Mouse (Mus musculus) hindbrain, embryonic 11.5 days (tissue): ENCODE measurements around the gene Sigmar1. TPM values are rescaled to one million over a fixed set of nuclear protein-coding genes. Genes with fewer than 3 reads are reported as not detected.
"Not testable (repeated sequence)": the region's sequence is repeated elsewhere in the genome, so short reads cannot be mapped to it uniquely, and the experiment has no call there.

Experiments
- ATAC-seq: fragments of 200-750 bp; cut with Nextera tagmentation; 2 replicates; pipeline ENCODE4 v1.8.0; 2017; ENCODE audit warnings: mild to moderate bottlenecking, moderate TSS enrichment, moderate library complexity; ENCODE audit not compliant: low FRiP score
- DNase-seq: peaks from one replicate; pipeline ENCODE4 v3.0.0-alpha.2; 2015; ENCODE audit warnings: low spot score
- H3K27ac ChIP-seq: fragments of 300-500 bp; sonication (generic); 2 replicates; pipeline ENCODE4 v1.5.1; 2014; ENCODE audit warnings: mild to moderate bottlenecking, low read depth, low read length
- H3K27me3 ChIP-seq: fragments of 300-500 bp; sonication (generic); 2 replicates; pipeline ENCODE4 v1.6.1; 2014; ENCODE audit warnings: mild to moderate bottlenecking, low read length, moderate library complexity, mixed read lengths; ENCODE audit not compliant: control insufficient read depth, insufficient read depth
- H3K36me3 ChIP-seq: fragments of 300-500 bp; sonication (generic); 2 replicates; pipeline ENCODE4 v1.6.1; 2014; ENCODE audit warnings: mild to moderate bottlenecking, low read length, moderate library complexity, mixed read lengths; ENCODE audit not compliant: control insufficient read depth, insufficient read depth
- H3K4me1 ChIP-seq: fragments of 300-500 bp; sonication (generic); replicated peaks from 2 replicates; pipeline ENCODE4 v1.6.1; 2014; ENCODE audit warnings: low read length, mixed read lengths; ENCODE audit not compliant: control insufficient read depth, insufficient read depth
- H3K4me2 ChIP-seq: fragments of 300-500 bp; sonication (generic); replicated peaks from 2 replicates; pipeline ENCODE4 v1.6.1; 2014; ENCODE audit warnings: mild to moderate bottlenecking, low read depth, low read length
- H3K4me3 ChIP-seq: fragments of 300-500 bp; sonication (generic); 2 replicates; pipeline ENCODE4 v1.5.1; 2014; ENCODE audit warnings: low read depth, low read length
- H3K9ac ChIP-seq: fragments of 300-500 bp; sonication (generic); 2 replicates; pipeline ENCODE4 v1.6.1; 2014; ENCODE audit warnings: low read depth, low read length
- H3K9me3 ChIP-seq: fragments of 300-500 bp; sonication (generic); 2 replicates; pipeline ENCODE4 v1.6.1; 2016; ENCODE audit warnings: low read length; ENCODE audit not compliant: control insufficient read depth
- WGBS: fragments of 180-500 bp; shearing (Covaris S2); extraction: QIAGEN DNeasy Blood & Tissue Kit; methylation state at CpG from one replicate; pipeline ENCODE4 v1.1.7; 2014; 5-methylcytosine and 5-hydroxymethylcytosine counted together
- polyA plus RNA-seq: library from polyadenylated mRNA; unstranded; fragments of >200 nt; fragmentation: Nextera tagmentation; extraction: Ambion mirVana; gene quantifications from 2 replicates; pipeline ENCODE4 v1.2.1, GENCODE M21; 2014

Sigmar1 gene
- polyA plus RNA-seq, 1 experiment from 2014 or later: 71.5 TPM

DNA sequence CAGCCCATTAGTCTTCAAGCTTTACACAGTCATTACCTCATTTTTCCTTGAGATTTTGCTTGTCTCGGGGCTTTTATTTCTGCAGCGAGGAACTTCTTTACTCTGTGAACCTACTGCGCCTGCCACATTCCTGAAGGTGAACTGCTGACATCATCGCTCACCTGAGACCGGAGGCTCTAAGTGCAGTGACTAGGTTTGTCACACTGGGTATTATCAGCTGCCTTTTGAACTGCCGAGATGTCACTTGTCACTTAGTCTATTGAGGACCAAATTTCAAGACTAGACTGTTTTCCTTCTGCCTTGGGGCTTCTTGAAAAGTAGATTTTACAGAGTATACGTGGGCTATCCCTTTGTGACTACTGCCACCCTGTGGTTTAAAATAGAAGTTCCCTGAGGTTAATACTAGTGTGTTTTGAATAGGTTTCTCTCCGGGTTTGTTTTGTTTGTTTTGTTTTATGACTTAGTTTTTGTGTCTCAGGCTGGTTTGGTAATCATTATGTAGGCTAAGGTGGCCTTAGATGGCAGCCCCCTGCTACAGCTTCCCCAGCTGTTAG, 47.7 kb downstream of the Sigmar1 start:
- H3K9ac ChIP-seq: no peak overlapping the region; the same call in 1 of the 2 replicates
- DNase-seq (peak; percentile 80), ATAC-seq (no peak)
- H3K4me3 ChIP-seq: no peak overlapping the region
- H3K27me3 ChIP-seq: no peaks in the 10 kb centered on the region
- H3K4me2 ChIP-seq: no peak overlapping the region
- peaks cover 25% of the 10 kb centered on the region for H3K4me1 ChIP-seq
- no peak overlapping the region for H3K27ac ChIP-seq
- H3K36me3 ChIP-seq: no peaks in the 10 kb centered on the region
- 43% methylated on average over 8 of the region's 8 CpGs for WGBS
- H3K9me3 ChIP-seq: no peaks in the 10 kb centered on the region

DNA sequence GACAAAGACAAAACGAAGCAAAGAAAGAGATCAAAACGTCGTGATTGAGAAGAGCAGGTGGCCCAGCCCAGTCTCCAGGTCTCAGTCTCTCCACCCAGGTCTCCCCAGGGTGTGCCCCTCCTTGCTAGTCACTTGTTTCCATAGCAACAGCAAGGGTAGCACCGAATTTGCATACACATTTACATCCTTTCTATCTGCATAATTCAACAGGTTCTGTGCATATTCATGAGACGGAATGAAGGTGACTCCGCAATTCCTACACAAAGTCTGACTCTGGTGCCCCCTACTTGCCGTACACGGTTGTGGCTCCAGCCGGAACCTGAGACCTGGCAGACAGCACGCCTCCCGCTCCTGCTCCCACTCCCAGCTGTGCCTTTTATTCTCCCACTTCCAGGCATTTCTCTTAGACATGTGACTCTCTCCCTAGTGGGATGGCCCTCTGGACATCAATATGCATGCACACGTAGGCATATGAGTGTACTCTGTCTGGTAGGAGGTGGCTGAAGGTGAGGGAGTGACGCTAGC, 48.9 kb downstream of the Sigmar1 start:
- Histone ChIP-seq H3K4me3 (no peak overlapping the region), H3K36me3 (no peaks in the 10 kb centered on the region), H3K27me3 (no peaks in the 10 kb centered on the region), H3K9ac (peak overlapping the region; percentile 8; the same call in 1 of the 2 replicates), H3K4me2 (peak overlapping the region; percentile 20), H3K27ac (peak overlapping the region; percentile 2; the same call in 1 of the 2 replicates), H3K9me3 (no peaks in the 10 kb centered on the region), H3K4me1 (peaks cover 18% of the 10 kb centered on the region)
- DNase-seq (peak; percentile 85), ATAC-seq (peak; percentile 86)
- WGBS: 1% methylated on average over 13 of the region's 13 CpGs

GRCm38 (mm10) chr4:41705922-41706754, 49.8 kb downstream of the Sigmar1 start:
- DNase-seq: peak; percentile 21
- 69% methylated on average over 19 of the region's 19 CpGs for WGBS
- Histone ChIP-seq H3K27ac (peak overlapping the region; percentile 1; the same call in 1 of the 2 replicates), H3K9ac (no peak overlapping the region), H3K9me3 (no peaks in the 10 kb centered on the region), H3K36me3 (no peaks in the 10 kb centered on the region), H3K4me1 (peaks cover 16% of the 10 kb centered on the region), H3K4me2 (no peak overlapping the region), H3K27me3 (no peaks in the 10 kb centered on the region), H3K4me3 (no peak overlapping the region)
- ATAC-seq: 0 out of 2 replicates have a peak, but pooled peaks have one; percentile 6

DNA sequence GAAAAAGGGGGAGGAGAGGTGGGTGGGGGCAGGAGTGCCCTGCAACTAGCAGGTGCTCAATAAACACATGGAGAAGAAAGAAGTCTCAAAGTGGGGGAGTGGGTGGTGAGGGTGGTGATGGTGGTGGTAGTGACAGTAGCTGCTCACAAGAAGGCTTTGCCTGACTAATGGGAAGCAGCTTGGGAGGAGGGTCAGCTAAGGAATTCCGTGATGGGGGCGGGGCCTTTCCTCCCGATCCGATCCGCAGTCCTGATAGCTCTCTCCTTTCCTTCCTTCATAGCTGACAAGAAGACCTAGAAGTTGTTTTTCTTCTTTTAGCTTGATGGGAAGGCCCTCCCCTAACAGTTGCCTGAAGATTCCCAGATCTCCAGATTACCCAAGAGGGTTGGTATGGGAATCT, 51.3 kb downstream of the Sigmar1 start:
- no peak overlapping the region for H3K9ac ChIP-seq
- H3K36me3 ChIP-seq: no peaks in the 10 kb centered on the region
- H3K27me3 ChIP-seq: no peaks in the 10 kb centered on the region
- WGBS: 7% methylated on average over 5 of the region's 5 CpGs
- H3K4me1 ChIP-seq: peaks cover 16% of the 10 kb centered on the region
- no peak overlapping the region for H3K27ac ChIP-seq
- ATAC-seq (no peak), DNase-seq (peak; percentile 33)
- H3K4me3 ChIP-seq: no peak overlapping the region
- no peaks in the 10 kb centered on the region for H3K9me3 ChIP-seq
- H3K4me2 ChIP-seq: no peak overlapping the region

DNA sequence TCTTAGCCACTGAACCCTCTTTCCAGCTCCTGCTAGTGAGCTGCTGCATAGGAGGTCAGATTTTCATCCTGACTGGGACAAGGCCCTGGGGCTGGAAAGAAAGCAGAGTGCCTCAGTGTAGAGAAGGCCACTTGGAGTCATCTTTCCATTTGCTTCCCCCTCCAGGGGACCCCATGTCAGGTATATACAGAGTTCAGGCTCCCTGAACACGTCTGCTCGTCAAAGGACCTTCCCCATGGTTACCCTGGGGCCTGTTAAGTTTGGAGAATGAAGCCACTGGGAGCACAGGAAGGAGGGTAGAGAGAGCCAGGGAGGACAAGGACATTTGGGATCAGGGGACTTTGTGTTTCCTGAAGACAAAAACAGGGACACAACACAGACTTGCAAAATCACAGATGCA, 53.7 kb downstream of the Sigmar1 start:
- H3K9ac ChIP-seq, H3K27ac ChIP-seq, H3K9me3 ChIP-seq, H3K27me3 ChIP-seq, H3K36me3 ChIP-seq, H3K4me3 ChIP-seq, ATAC-seq, H3K4me2 ChIP-seq, DNase-seq: not testable (repeated sequence)
- peaks cover 12% of the 10 kb centered on the region for H3K4me1 ChIP-seq
- 57% methylated on average over 2 of the region's 2 CpGs for WGBS

DNA sequence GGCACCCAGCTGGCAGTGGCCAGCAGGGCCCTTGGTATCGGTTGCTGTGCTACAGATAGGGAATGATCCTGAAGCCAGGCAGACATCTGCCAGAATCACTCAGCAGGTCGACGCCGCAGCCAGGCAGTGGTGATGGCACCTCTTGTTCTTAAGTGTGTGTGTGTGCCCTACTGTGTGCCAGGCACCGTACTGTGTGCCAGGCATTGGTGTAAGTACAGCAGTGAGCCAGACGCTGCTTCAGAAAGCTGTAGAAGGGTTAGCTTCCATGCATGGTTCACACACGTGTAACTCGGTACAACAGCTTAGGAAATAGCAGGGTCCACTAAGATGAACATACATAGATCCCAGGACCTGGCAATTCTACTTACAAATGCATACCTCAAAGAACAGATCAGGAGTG, 55.7 kb downstream of the Sigmar1 start:
- not testable (repeated sequence) for DNase-seq, H3K4me3 ChIP-seq, H3K36me3 ChIP-seq, H3K27me3 ChIP-seq, ATAC-seq, H3K4me2 ChIP-seq, H3K4me1 ChIP-seq, H3K9ac ChIP-seq, H3K27ac ChIP-seq, H3K9me3 ChIP-seq
- 79% methylated on average over 2 of the region's 8 CpGs for WGBS

DNA sequence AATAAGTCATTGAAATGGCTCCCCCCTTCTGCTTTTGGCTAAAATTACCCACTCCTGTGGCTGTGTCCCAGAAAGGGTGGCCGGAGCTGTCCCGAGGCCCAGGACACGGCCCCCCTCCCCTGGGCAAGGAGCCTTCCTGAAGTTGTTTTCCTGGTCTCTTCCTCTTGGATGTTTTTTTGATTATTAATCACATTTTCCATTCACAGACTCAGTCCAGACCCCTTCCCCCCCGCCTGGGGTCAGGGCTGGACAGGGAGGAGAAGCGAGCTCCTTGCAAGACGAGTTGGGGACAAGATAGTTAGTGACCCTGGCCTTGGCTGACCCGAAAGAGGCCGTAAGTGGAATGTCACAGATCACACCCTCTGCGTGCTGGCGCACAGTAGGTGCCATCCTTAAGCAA, 56.2 kb downstream of the Sigmar1 start, which contains the start of gene Il11ra1:
Gene Il11ra1, plus strand, starts transcription at position 207 of the 400 bp plus-strand sequence.
- not testable (repeated sequence) for H3K27ac ChIP-seq, ATAC-seq, H3K9ac ChIP-seq, H3K4me3 ChIP-seq, H3K27me3 ChIP-seq, DNase-seq, H3K4me1 ChIP-seq, H3K36me3 ChIP-seq, H3K4me2 ChIP-seq, H3K9me3 ChIP-seq
- WGBS: 71% methylated on average over 9 of the region's 10 CpGs

GRCm38 (mm10) chr4:41698421-41699016, 57.4 kb downstream of the Sigmar1 start:
- H3K9me3 ChIP-seq, DNase-seq, H3K4me3 ChIP-seq, H3K4me1 ChIP-seq, H3K9ac ChIP-seq, H3K4me2 ChIP-seq, H3K36me3 ChIP-seq, ATAC-seq, H3K27me3 ChIP-seq, H3K27ac ChIP-seq: not testable (repeated sequence)
- 7% methylated on average over 18 of the region's 32 CpGs for WGBS
